Mouse (Mus musculus) stomach, embryonic 15.5 days (tissue): ENCODE data around the gene Arhgef25. TPM values are rescaled to one million over a fixed set of nuclear protein-coding genes. Genes with fewer than 3 reads are reported as not detected.
A peak's percentile ranks its signal among the peaks of the same experiment; 100 is the strongest.

ENCODE experiments used
- ATAC-seq: fragments of 200-750 bp; cut with Nextera tagmentation; 2 replicates; pipeline ENCODE4 v1.8.0; 2017; ENCODE audit warnings: low read depth, moderate number of reproducible peaks, moderate TSS enrichment; ENCODE audit not compliant: insufficient read depth, low FRiP score
- H3K27ac ChIP-seq: fragments of 300-500 bp; sonication (generic); 2 replicates; pipeline ENCODE4 v1.5.1; 2015; ENCODE audit warnings: mild to moderate bottlenecking, inconsistent platforms
- H3K27me3 ChIP-seq: fragments of 300-500 bp; sonication (generic); replicated peaks from 2 replicates; pipeline ENCODE4 v1.6.1; 2015; ENCODE audit warnings: inconsistent platforms
- H3K36me3 ChIP-seq: fragments of 300-500 bp; sonication (generic); 2 replicates; pipeline ENCODE4 v1.6.1; 2015; ENCODE audit warnings: inconsistent platforms
- H3K4me1 ChIP-seq: fragments of 300-500 bp; sonication (generic); 2 replicates; pipeline ENCODE4 v1.6.1; 2015; ENCODE audit warnings: inconsistent platforms
- H3K4me2 ChIP-seq: fragments of 300-500 bp; sonication (generic); 2 replicates; pipeline ENCODE4 v1.6.1; 2015; ENCODE audit warnings: mild to moderate bottlenecking, inconsistent platforms
- H3K4me3 ChIP-seq: fragments of 300-500 bp; sonication (generic); replicated peaks from 2 replicates; pipeline ENCODE4 v1.5.1; 2015; ENCODE audit warnings: inconsistent platforms
- H3K9ac ChIP-seq: fragments of 300-500 bp; sonication (generic); 2 replicates; pipeline ENCODE4 v1.6.1; 2015; ENCODE audit warnings: inconsistent platforms
- H3K9me3 ChIP-seq: fragments of 300-500 bp; sonication (generic); 2 replicates; pipeline ENCODE4 v1.6.1; 2016; ENCODE audit warnings: inconsistent platforms
- WGBS: fragments of 180-500 bp; shearing (Covaris S2); methylation state at CpG from one replicate; pipeline ENCODE4 v1.1.7; 2015; 5-methylcytosine and 5-hydroxymethylcytosine counted together
- polyA plus RNA-seq: library from polyadenylated mRNA; unstranded; fragments of >200 nt; fragmentation: Nextera tagmentation; extraction: Ambion mirVana; gene quantifications from 2 replicates; pipeline ENCODE4 v1.2.1, GENCODE M21; 2015

Gene Arhgef25
- 65.9 and 69.9 TPM in 2 replicates for polyA plus RNA-seq

- peak within 1 kb of the TSS; percentile 76 for H3K4me2 ChIP-seq
- H3K27me3 ChIP-seq = no peaks in the 10 kb centered on the region
- H3K4me1 ChIP-seq = peaks cover 39% of the 10 kb centered on the region
- peak within 1 kb of the TSS; percentile 60 for H3K4me3 ChIP-seq
- peak within 1 kb of the TSS; percentile 65 for H3K9ac ChIP-seq
- WGBS = 4% methylated on average over 33 of the region's 35 CpGs
- peak; percentile 40 for ATAC-seq
- peaks cover 25% of the 10 kb centered on the region for H3K36me3 ChIP-seq
- H3K9me3 ChIP-seq = no peaks in the 10 kb centered on the region
- peak within 1 kb of the TSS; percentile 94 for H3K27ac ChIP-seq
Observed at GRCm38 (mm10) chr10:127189651-127190381, at the start of gene Arhgef25. Gene Arhgef25 (minus strand): TSS chr10:127190083.

- no peaks in the 10 kb centered on the region for H3K36me3 ChIP-seq
- no peaks in the 10 kb centered on the region for H3K27me3 ChIP-seq
- H3K9ac ChIP-seq = no peak overlapping the region
- WGBS = 69% methylated on average over 18 of the region's 18 CpGs
- no peak for ATAC-seq
- no peak overlapping the region for H3K4me3 ChIP-seq
- no peak overlapping the region for H3K27ac ChIP-seq
- no peak overlapping the region for H3K4me2 ChIP-seq
- H3K4me1 ChIP-seq = no peaks in the 10 kb centered on the region
- no peaks in the 10 kb centered on the region for H3K9me3 ChIP-seq
Observed at GRCm38 (mm10) chr10:127238241-127238824, 48.5 kb upstream of the Arhgef25 start.

GRCm38 (mm10) chr10:127236541-127236940 is 46.7 kb upstream of the Arhgef25 start:
- WGBS = 40% methylated on average over 9 of the region's 9 CpGs
- no peak for ATAC-seq

GRCm38 (mm10) chr10:127233141-127233540 is 43.3 kb upstream of the Arhgef25 start:
- Histone ChIP-seq H3K4me1 (no peaks in the 10 kb centered on the region), H3K4me2 (no peak overlapping the region), H3K9me3 (no peaks in the 10 kb centered on the region), H3K9ac (no peak overlapping the region), H3K4me3 (no peak overlapping the region), H3K27ac (no peak overlapping the region), H3K27me3 (no peaks in the 10 kb centered on the region), H3K36me3 (no peaks in the 10 kb centered on the region)
- WGBS = 77% methylated on average over 9 of the region's 9 CpGs
- ATAC-seq = no peak

More at GRCm38 (mm10) chr10:127236541-127236940, 46.7 kb upstream of the Arhgef25 start:
- Histone ChIP-seq H3K4me3 (no peak overlapping the region), H3K27me3 (no peaks in the 10 kb centered on the region), H3K9me3 (no peaks in the 10 kb centered on the region), H3K27ac (no peak overlapping the region), H3K4me1 (no peaks in the 10 kb centered on the region), H3K36me3 (no peaks in the 10 kb centered on the region), H3K9ac (no peak overlapping the region), H3K4me2 (no peak overlapping the region)

- no peaks in the 10 kb centered on the region for H3K36me3 ChIP-seq
- no peak overlapping the region for H3K4me2 ChIP-seq
- H3K4me1 ChIP-seq = no peaks in the 10 kb centered on the region
- no peaks in the 10 kb centered on the region for H3K9me3 ChIP-seq
- H3K27me3 ChIP-seq = no peaks in the 10 kb centered on the region
- no peak for ATAC-seq
- H3K27ac ChIP-seq = no peak overlapping the region
- no peak overlapping the region for H3K4me3 ChIP-seq
- 75% methylated on average over 14 of the region's 14 CpGs for WGBS
- H3K9ac ChIP-seq = no peak overlapping the region
Observed at GRCm38 (mm10) chr10:127231741-127232140, 41.9 kb upstream of the Arhgef25 start.

GRCm38 (mm10) chr10:127230693-127231092 is 40.8 kb upstream of the Arhgef25 start:
- 69% methylated on average over 12 of the region's 12 CpGs for whole genome bisulfite sequencing
- Histone ChIP-seq H3K4me2 (no peak overlapping the region), H3K9me3 (no peaks in the 10 kb centered on the region), H3K27ac (no peak overlapping the region), H3K4me1 (no peaks in the 10 kb centered on the region), H3K36me3 (no peaks in the 10 kb centered on the region), H3K9ac (no peak overlapping the region), H3K4me3 (no peak overlapping the region), H3K27me3 (no peaks in the 10 kb centered on the region)
- ATAC-seq = no peak

GRCm38 (mm10) chr10:127228897-127229296 is 39.0 kb upstream of the Arhgef25 start:
- no peaks in the 10 kb centered on the region for H3K4me1 ChIP-seq
- no peaks in the 10 kb centered on the region for H3K9me3 ChIP-seq
- no peak overlapping the region for H3K4me3 ChIP-seq
- ATAC-seq = peak; percentile 68
- H3K4me2 ChIP-seq = no peak overlapping the region
- no peaks in the 10 kb centered on the region for H3K27me3 ChIP-seq
- no peaks in the 10 kb centered on the region for H3K36me3 ChIP-seq
- no peak overlapping the region for H3K9ac ChIP-seq
- H3K27ac ChIP-seq = no peak overlapping the region
- WGBS = 23% methylated on average over 4 of the region's 4 CpGs

GRCm38 (mm10) chr10:127227163-127227562 is 37.3 kb upstream of the Arhgef25 start:
- 78% methylated on average over 8 of the region's 8 CpGs for WGBS
- no peaks in the 10 kb centered on the region for H3K4me1 ChIP-seq
- no peaks in the 10 kb centered on the region for H3K27me3 ChIP-seq
- H3K4me3 ChIP-seq = no peak overlapping the region
- H3K27ac ChIP-seq = no peak overlapping the region
- no peaks in the 10 kb centered on the region for H3K9me3 ChIP-seq
- no peak for ATAC-seq
- H3K4me2 ChIP-seq = no peak overlapping the region
- no peak overlapping the region for H3K9ac ChIP-seq
- H3K36me3 ChIP-seq = no peaks in the 10 kb centered on the region

GRCm38 (mm10) chr10:127226318-127226895 is 36.5 kb upstream of the Arhgef25 start:
- no peak for ATAC-seq

GRCm38 (mm10) chr10:127225732-127226131 is 35.8 kb upstream of the Arhgef25 start:
- Histone ChIP-seq H3K27me3 (no peaks in the 10 kb centered on the region), H3K9me3 (no peaks in the 10 kb centered on the region), H3K4me2 (no peak overlapping the region), H3K4me3 (no peak overlapping the region), H3K27ac (no peak overlapping the region), H3K36me3 (no peaks in the 10 kb centered on the region), H3K9ac (no peak overlapping the region), H3K4me1 (no peaks in the 10 kb centered on the region)
- 19% methylated on average over 10 of the region's 10 CpGs for WGBS
- ATAC-seq = no peak

More at GRCm38 (mm10) chr10:127226318-127226895, 36.5 kb upstream of the Arhgef25 start:
- Histone ChIP-seq H3K4me3 (no peak overlapping the region), H3K36me3 (no peaks in the 10 kb centered on the region), H3K27ac (no peak overlapping the region), H3K9ac (no peak overlapping the region), H3K9me3 (no peaks in the 10 kb centered on the region), H3K27me3 (no peaks in the 10 kb centered on the region), H3K4me1 (no peaks in the 10 kb centered on the region), H3K4me2 (no peak overlapping the region)
- WGBS = 64% methylated on average over 8 of the region's 8 CpGs

GRCm38 (mm10) chr10:127225213-127225612 is 35.3 kb upstream of the Arhgef25 start:
- Histone ChIP-seq H3K9ac (no peak overlapping the region), H3K4me1 (no peaks in the 10 kb centered on the region), H3K27ac (no peak overlapping the region), H3K36me3 (no peaks in the 10 kb centered on the region), H3K4me2 (no peak overlapping the region), H3K27me3 (no peaks in the 10 kb centered on the region), H3K9me3 (no peaks in the 10 kb centered on the region), H3K4me3 (no peak overlapping the region)
- WGBS = 52% methylated on average over 6 of the region's 6 CpGs
- ATAC-seq = no peak

- Histone ChIP-seq H3K4me1 (no peaks in the 10 kb centered on the region), H3K4me3 (no peak overlapping the region), H3K4me2 (no peak overlapping the region), H3K27ac (no peak overlapping the region), H3K9me3 (no peaks in the 10 kb centered on the region), H3K9ac (no peak overlapping the region), H3K36me3 (no peaks in the 10 kb centered on the region), H3K27me3 (no peaks in the 10 kb centered on the region)
- 90% methylated on average over 2 of the region's 2 CpGs for WGBS
- ATAC-seq = no peak
Observed at GRCm38 (mm10) chr10:127218339-127218738, 28.5 kb upstream of the Arhgef25 start.
